Mouse (Mus musculus) spleen, adult 12 weeks (tissue): Measurements from ENCODE around the gene Shank2.

Experiments
- DNase-seq: peaks from one replicate; pipeline ENCODE4 v3.0.0; 2022; ENCODE audit warnings: low spot score

The Shank2 gene

GRCm38 (mm10) chr7:144170686-144171085, 169.0 kb downstream of the Shank2 start:
- DNase-seq = no peak

- no peak for DNase-seq
These were observed 172.1 kb downstream of the Shank2 start for GRCm38 (mm10) chr7:144173869-144174268.

DNA sequence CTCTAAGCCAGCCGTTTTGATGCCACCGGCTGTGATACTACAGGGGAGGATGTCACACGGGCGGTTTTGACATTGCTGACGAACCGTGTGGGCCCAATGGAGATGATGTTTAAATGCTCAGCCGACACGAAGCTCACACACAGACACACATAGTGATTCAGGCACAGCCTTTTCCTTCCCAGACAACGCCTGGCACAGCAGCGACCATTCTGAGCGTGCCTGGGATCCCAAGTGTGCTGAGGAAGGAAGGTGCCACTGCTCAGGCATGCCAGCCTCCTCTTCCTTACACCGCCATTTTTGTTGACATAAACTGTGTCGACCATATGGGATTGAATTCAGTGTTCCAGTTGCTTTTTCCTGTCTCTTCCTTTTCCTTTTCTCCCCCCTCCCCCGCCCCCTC, 172.6 kb downstream of the Shank2 start:
- no peak for DNase-seq

DNA sequence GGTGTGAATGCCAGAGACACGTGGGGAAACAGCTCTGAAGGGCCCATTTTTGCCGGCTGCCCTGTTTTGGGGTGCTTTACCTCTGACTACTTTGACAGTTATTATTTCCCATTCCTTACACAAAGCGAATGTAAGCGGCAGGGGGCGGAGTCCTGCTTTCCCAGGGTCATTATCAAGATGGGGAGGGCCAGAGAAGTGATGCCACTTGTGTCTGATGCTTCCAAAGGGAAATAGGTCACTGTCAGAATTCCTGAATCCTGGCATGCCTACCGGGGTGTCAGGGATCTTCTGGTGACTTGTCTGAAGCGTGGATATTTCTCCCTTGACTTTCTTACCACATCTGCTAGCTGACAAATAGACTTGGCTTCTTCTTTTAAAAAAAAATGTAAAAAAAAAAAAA, 173.3 kb downstream of the Shank2 start:
- no peak for DNase-seq

DNA sequence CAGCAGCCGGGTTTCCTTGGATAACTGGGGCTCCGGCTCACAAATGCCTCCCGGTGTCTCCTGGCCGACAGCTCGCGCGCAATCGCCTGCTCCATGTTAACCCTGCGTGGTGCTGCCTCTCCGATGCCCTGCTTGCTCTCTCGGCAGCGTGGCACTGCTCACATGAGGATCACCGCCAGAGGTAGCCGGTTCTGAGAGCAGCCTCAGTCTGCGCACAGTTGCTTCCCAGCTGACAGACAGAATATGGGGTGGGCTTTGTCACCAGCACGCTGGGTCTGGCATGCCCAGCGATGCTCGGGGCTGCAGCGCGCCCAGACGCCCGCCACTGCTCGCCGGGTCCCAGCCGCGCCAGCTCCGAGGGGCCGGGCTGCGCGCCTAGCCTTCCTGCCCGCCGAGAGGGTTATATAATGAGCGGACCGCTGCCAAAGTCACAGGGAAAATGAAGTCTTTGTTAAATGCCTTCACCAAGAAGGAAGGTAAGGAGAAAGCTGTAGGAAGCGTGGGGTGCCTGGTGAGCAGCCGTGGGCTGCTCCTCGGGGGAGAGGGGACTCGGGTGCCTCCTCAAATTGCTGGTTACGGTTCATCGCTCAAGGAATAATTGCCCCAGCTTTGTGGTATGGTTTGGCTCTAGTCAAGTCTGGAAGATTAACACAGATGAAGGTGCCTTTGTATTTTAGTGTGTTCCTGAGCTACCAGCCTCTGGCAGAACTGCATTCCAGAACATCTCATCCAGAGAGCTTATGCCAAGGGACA, 173.9 kb downstream of the Shank2 start:
- DNase-seq = no peak

- DNase-seq = no peak
These were observed 174.6 kb downstream of the Shank2 start for GRCm38 (mm10) chr7:144176234-144176730.

DNA sequence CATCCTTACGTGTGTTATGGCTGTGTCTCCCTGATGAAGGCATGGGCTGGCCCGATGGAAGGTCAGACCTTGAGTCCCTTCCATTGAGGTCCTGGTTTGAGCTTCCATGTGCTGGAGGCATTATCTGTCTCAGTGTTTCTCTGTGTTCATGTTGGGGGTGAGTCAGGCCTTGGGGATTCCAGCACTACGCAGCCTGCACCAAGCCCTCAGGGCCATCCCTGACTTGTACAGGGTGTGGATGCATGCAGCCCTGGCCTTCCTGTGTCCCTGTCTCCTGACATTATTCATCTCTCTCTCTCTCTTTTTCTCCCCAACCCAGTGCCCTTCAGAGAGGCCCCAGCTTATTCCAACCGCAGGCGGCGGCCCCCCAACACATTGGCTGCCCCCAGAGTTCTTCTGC, 177.7 kb downstream of the Shank2 start:
- no peak for DNase-seq

- peak; percentile 6 for DNase-seq
These were observed 179.2 kb downstream of the Shank2 start for GRCm38 (mm10) chr7:144180885-144181284.

DNA sequence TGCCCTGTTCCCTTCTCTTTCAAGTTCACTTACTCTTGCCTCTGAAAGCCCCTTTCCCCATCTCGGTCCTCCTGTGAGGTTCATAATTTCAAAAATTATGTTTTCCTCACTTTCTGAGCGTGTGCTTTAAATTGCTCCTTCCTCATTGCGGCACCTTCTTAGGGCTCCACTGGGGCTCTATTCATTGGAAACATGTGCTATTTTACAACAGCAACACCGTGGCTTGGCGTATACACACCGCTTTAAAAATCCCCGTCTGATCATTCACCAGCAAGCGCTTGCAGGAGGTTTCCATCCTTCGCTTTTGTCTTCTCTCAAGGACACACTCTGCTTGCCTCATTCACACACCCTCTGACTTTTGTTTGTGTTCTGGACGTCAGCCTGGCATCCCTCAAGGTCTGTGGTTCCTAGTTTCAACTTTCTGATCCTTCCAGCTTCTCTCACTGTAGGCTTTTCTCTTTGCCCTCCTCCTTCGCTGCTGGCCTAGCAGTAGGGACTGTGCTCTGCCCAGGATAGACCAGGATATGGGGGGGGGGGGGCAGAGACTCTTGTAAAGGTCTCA, 186.2 kb downstream of the Shank2 start:
- DNase-seq = no peak

DNA sequence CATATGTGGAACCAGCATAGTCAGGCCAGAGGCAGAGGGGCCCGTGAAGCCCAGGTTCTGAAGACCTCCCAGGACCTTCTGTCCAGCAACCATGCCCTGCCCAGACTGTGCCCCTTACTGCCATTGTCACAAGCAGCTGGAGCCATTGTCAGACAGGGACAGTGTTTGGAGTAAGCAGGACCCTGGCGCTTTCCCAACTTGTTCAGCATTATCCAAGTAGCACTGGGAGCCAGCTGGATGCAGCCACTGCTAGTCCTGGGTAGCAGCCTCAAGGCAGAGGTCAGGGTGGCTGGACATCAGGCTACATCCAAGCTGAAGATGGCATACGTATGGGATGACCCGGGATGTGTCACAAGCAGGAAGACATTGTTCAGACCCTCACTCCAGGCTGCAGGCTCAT, 187.7 kb downstream of the Shank2 start:
- no peak for DNase-seq

GRCm38 (mm10) chr7:144198491-144198890, 196.8 kb downstream of the Shank2 start:
- DNase-seq = no peak

GRCm38 (mm10) chr7:144202017-144202682, 200.4 kb downstream of the Shank2 start:
- no peak for DNase-seq

- DNase-seq = no peak
These were observed 202.6 kb downstream of the Shank2 start for GRCm38 (mm10) chr7:144204290-144204689.

GRCm38 (mm10) chr7:144205161-144205560, 203.4 kb downstream of the Shank2 start:
- DNase-seq = no peak

DNA sequence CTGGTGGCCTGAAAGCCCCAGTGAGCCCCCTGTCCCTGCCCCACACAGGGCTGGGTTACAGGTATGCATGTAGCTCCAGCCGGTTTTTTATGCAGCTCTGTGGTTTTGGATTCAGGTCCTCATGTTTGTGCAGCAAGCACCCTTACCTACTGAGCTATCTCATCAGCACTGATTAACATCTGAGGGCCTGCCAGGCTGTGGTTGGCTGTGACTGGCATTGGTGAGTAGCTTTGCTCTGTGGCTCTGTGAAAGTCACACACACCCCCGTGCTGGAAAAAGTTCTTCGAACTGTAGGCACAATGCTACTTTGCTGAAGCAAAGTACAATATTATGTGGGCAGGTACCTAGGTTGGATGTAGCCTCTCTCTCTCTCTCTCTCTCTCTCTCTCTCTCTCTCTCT, 204.1 kb downstream of the Shank2 start:
- DNase-seq = no peak

DNA sequence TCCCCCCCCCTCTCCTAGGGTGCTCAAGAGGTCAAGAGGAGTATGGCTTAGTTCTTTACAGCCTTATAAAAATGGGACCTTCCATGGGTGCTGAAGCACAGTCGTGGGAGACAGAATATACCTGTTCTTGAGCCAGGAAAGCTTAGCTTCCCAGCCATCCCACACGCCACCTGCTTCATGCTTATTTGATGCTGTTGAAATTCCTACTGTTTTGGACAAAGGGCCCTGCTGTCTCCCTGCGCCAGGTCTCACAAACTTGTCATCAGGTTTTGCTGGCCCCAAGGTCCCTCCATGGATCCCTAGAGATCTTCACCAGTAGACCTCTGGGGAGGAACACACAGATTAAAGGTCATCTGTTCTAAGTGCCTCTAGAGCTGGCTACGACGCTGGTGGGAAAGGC, 204.5 kb downstream of the Shank2 start:
- no peak for DNase-seq

GRCm38 (mm10) chr7:144207100-144207499, 205.4 kb downstream of the Shank2 start:
- DNase-seq = no peak

DNA sequence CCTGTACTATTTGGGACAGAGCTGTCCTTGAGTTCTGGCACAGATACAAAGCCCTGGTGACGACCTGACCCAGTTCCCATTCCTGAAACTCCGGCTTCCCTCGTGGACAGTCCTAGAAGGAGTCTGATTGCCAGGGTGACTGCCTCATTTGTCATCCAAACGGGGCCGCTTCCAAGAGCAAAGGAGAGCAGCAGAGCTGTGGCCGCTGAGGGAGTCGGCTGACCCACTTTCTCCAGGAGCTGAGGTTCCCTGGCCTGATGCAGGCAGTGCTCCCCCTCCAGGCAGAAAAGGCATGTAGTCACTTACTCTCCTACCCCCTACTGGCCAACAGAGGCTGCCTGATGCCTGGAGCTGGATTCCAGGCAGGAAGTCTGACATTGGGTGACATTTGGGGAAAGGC, 206.1 kb downstream of the Shank2 start:
- DNase-seq = no peak

GRCm38 (mm10) chr7:144208628-144209027, 206.9 kb downstream of the Shank2 start:
- no peak for DNase-seq

DNA sequence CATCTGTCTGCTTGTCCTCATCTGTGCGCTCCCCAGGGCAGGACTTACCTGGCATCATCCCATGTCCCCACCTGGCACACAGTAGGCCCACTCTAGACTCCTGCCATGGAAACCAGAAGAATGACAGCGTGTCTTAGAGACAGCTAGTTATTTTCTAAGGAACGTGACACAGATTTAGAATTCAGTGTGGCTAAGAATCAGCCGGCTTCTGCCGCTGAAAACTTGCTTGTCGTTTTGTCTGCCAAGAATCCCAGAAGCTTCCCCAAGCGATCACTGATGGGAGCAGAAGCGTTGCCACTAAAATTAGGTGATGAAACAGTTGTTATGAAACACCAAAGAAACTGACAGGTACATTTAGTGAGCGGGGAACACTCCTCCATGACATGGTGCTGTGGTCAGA, 208.8 kb downstream of the Shank2 start:
- no peak for DNase-seq

GRCm38 (mm10) chr7:144212694-144213093, 211.0 kb downstream of the Shank2 start:
- no peak for DNase-seq

GRCm38 (mm10) chr7:144217192-144217591, 215.5 kb downstream of the Shank2 start:
- no peak for DNase-seq

GRCm38 (mm10) chr7:144228683-144229082, 227.0 kb downstream of the Shank2 start:
- DNase-seq = no peak
